Mouse (Mus musculus) brain, embryonic 14.5 days (tissue): ENCODE results near the gene Nat8f2. TPM values are rescaled to one million over a fixed set of nuclear protein-coding genes. Genes with fewer than 3 reads are reported as not detected.
"Not testable (repeated sequence)": the region's sequence is repeated elsewhere in the genome, so short reads cannot be mapped to it uniquely, and the experiment has no call there.

ENCODE experiments used
- DNase-seq: peaks from one replicate; pipeline ENCODE4 v3.0.0-alpha.2; 2011; ENCODE audit warnings: low read depth
- CTCF ChIP-seq: fragments of 200-500 bp; IDR thresholded peaks from 2 replicates; pipeline ENCODE4 v1.5.1; 2012; ENCODE audit warnings: inconsistent platforms, mild to moderate bottlenecking, moderate library complexity, borderline replicate concordance; ENCODE audit not compliant: insufficient read depth, insufficient read length; ENCODE audit errors: extremely low read depth
- POLR2A ChIP-seq: fragments of 200-500 bp; IDR thresholded peaks from 2 replicates; pipeline ENCODE4 v1.6.1; 2012; ENCODE audit warnings: mild to moderate bottlenecking, inconsistent platforms, borderline replicate concordance; ENCODE audit not compliant: poor library complexity, insufficient read depth, insufficient read length, severe bottlenecking; ENCODE audit errors: extremely low read depth
- polyA plus RNA-seq: library from polyadenylated mRNA; depleted of rRNA; stranded (reverse); fragments of >200 nt; gene quantifications from 2 replicates; pipeline ENCODE4 v1.2.3, GENCODE M21; 2012

The Nat8f2 gene
- polyA plus RNA-seq, 1 experiment, result 0.10 TPM

DNA sequence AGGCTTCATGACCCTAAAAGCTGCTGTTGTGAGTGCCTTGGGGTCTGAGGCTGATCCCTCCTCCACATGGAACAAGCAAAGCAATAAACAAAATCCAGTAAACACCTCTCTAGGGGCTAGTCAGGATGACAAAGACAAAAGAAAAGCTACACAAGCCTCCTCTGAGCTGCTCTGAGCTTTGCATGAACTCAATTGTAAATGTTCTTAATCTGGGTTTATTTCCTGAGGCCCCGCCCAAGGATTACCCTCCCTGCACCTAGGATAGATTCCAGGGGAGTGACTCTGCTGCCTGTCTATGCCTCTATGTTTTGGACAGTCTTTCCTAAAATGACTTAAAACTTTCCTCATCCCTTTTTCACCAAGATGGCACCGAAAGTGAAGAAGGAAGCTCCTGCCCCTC, 20.0 kb upstream of the Nat8f2 start:
- no peak for DNase-seq
- TF ChIP-seq CTCF (no peak), POLR2A (no peak)

DNA sequence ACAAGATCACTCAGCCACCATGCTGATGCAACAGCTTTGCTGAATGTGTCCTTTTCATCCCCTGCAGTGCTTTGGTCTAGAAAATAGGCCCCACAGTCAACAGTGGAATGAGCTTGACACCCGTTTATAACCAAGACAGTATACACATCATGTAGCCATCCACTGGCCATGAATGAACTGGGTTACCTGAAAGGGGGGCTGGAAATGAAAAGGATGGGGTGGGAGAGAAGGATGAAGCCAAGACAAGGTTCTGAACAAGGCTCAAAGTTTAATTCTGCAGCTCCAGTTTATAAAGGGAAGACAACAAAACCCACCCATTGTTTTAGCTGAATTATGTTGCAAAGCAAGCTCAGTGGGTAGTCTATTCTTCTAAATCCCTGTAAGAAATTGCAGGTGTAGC, 15.4 kb upstream of the Nat8f2 start:
- TF ChIP-seq CTCF (no peak), POLR2A (no peak)
- DNase-seq, result no peak

DNA sequence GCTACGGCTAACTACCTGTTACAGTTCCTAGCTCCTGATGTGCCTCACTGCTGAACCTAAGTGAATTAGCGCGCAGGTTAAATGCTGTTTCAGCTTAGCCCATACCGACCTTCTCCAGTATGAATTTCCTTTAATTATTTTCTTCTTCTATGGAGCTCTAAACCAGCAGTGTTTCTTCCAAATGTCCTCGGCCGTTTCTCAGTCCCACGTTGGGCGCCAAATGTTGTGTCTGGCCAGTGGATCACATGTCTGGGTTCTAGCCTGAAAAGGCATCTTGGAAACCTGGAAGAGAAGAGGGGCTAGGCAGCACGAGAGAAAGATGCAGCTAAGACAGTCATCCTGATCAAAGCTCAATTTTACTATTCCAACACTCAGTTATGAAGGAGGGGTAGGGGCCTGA, 14.3 kb upstream of the Nat8f2 start:
- not testable (repeated sequence) for DNase-seq

DNA sequence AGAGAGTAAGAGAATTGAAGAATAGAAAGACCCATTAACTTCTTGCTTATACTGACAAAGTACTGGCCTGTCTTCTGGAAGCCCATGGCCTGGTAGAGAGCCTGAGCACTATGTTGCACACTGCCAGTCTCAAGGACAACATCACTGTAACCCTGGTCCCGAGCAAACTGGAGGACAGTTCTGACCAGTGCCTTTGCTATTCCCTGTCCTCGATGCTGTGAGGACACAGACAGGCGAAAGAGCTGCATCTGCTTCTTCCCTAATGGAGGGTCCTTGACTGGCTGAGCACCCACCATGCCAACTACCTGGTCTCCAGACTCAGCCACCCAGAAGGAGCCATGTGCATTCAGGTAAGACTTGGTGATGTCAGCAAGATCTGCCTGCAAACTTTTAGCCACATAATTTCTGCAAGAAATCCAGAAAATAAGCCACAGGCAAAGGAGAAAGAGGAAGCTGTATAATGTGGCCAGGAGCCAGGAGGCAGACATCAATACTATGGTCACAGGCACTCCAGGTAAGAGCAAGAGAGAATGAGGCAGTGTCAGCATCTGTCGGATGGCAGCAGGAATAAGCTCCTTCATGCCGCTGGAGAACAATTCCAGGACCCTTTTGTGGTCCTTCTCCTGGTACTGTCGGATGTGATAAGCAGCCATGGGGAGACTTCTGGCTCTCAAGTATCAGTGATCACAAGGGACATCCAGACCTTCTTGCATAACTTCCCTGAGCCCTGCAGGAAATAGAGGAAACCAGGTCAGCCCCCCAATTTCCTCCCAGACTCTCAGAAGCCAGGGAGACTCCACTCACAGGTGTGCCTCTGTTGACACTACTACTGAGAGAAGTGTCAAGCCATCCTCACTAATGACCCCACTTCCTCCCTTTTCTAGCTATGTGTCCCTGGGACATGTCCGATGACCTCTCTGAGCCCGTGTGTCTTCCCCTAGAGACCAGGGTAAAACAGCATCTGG, 950 bp downstream of the Nat8f2 start:
- no peak for DNase-seq
- TF ChIP-seq POLR2A (no peak), CTCF (no peak)

DNA sequence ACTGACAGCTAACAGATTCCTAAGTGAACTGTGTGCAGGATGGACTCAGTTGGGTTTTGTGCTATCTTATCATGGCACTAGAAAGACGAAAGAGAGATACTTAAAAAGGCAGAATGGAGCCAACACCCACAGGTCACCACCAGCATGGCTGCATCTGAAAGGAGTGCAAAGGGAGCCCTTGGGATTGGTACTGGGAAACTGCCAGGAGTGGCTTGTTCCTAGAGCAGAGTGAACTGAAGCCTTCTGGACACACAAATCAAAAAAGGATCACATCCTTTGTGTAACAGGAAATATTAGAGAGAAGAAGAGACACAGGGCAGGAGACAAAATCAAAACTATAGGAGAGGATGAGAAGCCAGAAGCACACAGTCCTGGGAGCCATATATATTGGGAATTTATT, 2.0 kb downstream of the Nat8f2 start:
- DNase-seq, result not testable (repeated sequence)

DNA sequence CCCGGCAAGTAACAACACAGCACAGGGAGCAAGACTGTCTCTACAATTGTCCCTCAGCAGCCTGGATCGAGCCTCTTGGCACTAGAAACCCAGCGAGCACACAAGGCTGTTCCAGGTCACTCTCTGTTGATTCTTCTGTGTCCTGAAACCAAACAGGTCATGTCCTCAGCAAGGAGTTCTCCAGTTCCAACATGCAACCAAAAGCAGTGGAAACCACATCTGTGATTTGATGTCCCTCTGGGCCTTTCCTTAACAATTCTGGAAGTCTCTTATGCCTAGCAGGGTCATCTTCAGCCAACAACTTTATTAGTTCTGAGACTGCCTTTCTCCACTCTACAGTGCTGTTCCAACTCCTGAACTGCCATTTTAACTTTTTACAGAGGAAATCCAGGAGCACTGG, 2.8 kb downstream of the Nat8f2 start:
- DNase-seq, result not testable (repeated sequence)

DNA sequence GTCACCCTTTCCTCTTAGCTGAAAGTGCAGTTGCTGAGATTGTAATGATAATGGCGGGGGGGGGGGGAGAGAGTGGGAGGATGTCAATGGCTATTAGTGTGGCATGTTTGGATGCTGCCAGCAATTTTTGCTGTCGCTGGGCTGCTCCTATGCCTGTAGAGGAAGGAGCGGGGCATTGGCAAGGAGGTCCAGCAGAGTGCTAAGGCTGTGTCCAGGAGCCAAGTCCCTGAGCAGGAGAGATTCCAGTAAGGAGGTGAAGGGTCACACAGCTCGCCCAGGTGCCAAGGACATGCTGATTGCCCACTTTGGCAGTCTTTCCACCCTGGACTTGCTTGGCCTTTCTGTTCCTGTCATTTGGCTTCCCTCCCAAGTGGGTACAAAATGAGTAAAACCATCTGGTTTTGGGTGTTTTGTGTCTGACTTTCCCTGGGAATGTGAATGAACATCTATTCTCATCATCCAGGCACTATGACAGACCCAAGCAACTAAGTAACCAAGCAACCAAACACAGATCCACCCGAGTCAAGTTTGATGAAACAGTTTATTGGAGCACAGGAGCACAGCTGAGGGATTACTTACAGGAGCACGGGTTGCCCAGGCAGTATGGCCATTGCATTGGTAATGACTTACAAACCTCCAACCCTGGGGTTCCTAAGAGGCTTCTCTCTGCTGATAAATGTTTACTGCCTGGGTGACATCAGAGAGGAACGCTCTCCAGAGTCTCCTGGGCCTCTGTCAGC, 3.9 kb downstream of the Nat8f2 start:
- peak; percentile 13 for DNase-seq

DNA sequence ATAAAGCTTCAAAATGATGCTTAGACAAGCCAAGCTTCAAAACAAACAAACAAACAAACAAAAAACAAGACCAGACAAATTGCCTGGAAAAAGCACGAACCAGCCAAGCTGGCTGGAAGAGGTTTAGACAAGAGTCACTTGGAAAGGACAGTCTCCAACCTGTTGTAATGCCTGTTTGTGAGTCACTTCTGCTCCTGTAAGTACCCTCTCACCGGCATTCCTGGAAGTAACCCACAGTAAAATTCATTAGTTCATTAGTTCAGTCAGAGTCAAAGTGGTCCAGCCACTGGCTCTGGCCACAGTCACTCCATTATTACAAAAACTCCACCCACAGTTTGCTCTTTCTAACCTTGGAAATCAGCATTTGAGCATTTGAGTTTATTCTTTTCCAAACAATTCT, 5.1 kb downstream of the Nat8f2 start:
- no peak for TF ChIP-seq POLR2A
- no peak for TF ChIP-seq CTCF
- no peak for DNase-seq

DNA sequence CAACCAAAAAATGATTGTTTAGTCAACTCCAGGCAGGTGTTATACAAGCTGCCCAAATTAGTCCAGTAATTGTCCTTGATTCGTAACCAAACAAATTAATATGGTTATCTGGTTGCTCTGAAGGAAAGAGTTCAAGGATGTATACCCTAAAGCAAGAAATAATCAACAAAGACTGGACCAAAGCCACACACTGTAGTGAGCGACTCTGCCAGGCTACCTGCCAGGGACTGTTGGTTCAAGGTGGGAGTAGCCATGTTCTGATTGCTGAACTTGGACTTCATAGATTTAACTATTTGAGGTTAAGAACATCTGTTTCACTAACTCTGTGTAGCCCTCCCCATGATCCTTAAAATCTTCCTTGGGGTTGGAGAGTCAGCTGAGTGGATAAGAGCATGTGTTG, 5.8 kb downstream of the Nat8f2 start:
- no peak for DNase-seq

DNA sequence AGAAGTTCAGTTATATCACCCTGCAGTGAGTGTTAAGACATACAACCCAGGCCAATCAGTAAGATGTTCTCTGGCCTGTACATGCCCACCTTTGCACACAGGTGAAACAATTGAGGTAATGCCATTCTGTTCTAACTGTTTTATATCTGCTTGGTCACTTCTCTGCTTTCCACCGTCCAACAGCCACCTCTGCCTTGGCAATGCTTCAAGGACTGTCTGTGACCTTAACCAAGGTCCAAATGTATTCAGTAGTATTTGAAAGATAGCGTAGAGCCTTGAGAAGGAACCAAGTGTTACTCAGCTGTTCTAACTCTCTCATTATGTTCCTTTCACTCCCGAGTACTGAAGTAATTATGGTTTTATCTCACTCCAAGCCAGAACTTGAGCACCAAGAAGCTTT, 6.4 kb downstream of the Nat8f2 start:
- TF ChIP-seq CTCF, result no peak
- no peak for TF ChIP-seq POLR2A
- DNase-seq, result no peak

More for the DNA sequence above, 5.8 kb downstream of the Nat8f2 start:
- no peak for TF ChIP-seq POLR2A
- TF ChIP-seq CTCF, result no peak

DNA sequence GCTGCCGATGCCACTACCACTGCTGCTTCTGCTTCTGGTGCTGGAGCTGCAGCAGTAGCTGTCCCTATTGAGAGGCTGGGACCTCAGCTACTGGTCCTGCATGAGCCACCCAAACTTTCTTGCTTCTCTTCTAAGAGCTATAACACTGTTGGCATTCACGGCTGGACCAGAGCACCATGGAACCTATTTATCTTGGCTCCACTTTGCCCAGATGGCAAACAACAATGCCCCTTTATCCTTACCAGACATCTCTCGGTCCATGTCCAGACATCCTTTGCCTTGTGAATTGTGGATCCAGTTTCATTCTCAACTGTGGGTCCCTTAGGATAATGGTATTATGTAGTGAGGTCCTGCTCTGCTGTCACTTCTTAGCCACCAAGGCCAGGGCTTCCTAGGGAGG, 7.7 kb downstream of the Nat8f2 start:
- no peak for DNase-seq
- TF ChIP-seq POLR2A, result no peak
- TF ChIP-seq CTCF, result no peak

DNA sequence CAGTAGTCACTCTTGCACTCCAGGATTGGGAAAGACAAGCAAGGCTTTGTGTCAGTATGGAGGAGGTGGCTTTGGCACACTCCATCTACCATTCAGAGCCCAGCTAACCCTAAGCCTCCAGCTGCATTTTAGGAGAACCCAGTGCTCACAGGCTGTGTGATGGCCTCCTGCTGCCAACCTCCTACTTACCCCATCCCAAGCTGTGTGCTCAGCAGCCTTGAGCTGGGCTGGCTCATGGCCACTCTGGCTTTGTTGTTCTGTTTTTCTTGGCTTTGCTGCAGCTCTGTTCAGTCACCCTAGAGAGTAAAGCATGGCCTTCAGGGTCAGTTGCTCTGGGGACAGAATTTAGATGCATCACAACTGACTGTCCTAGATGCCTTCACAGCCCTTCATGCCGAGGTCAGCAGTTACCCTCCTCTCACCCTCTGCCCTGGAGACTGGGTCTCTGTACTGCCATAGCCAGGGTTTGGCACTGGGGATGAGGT, 12.7 kb downstream of the Nat8f2 start:
- peak; percentile 40 for DNase-seq
- TF ChIP-seq CTCF, result no peak
- TF ChIP-seq POLR2A, result no peak
